Mouse (Mus musculus): ENCODE results near the gene Dgcr2. TPM values are rescaled to one million over a fixed set of nuclear protein-coding genes. Genes with fewer than 3 reads are reported as not detected.

Dgcr2 gene
- polyA plus RNA-seq, 1 experiment from 2014 or later, result 75.2 TPM

DNA sequence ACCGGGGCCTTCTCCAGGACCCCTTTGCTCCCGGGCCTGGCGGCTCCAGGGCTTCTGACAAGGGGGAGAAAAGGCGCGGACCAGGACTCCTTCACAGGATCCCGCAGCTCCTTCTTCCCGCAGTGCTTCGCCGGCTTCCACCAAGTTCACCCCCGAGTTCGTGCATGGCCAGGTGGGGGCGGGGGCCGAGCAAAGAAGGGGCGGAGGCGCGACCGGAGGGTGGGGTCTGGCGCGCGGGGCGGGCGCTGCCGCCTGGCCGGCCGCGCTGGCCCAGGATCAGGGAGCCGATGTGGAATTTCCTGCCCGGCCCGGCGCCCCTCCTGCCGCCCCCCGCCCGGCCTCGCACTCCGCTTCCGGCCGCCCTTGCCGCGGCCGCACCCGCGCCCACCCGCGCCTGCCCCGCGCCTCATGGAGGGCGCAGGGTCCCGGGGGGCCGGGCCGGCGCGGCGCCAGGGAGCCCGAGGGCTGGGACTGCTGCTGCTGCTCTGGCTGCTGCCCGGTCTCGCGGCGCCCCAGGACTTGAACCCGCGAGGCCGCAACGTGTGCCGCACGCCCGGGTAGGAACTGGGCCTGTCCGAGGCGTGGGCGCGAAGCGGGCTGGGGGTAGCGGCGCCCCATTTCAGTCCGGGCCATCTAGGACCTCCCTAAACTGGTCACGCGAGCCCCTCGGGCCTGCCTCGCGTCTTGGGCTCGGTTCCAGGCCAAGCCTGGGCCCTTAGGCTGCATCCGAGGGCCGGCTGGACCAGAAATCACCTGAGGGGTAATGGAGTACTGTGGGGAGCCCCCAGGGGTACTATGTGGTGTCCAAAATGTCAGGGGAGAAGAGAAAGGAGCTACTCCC, 101.2 kb downstream of the Dgcr2 start, which contains the start of gene Scarf2:
Gene Scarf2, plus strand, starts transcription at position 312 of the 841 bp plus-strand sequence.
- ChIA-PET POLR2A (interaction anchor here (1.0 to 1.1 kb wide), 3 partner anchors 18 to 71 kb away, joined by 3 read pairs; no protein-coding TSS in a partner anchor), CTCF (interaction anchor here (0.9 to 2.4 kb wide), 6 partner anchors 11 to 52 kb away, joined by 3 to 10 read pairs (median 4); no protein-coding TSS in a partner anchor)
- no peaks in the 10 kb centered on the region for H3K27me3 ChIP-seq
- DNase-seq (ENCODE audit: low read depth, low spot score), result no peak
- TF ChIP-seq CTCF (IDR thresholded peaks at IDR 0.05), result no peak
- ATAC-seq, result no peak
- in situ Hi-C loops (cut with MboI; ENCODE audit: low pct_unique_long_range_greater_than_20kb), result no loop called here

DNA sequence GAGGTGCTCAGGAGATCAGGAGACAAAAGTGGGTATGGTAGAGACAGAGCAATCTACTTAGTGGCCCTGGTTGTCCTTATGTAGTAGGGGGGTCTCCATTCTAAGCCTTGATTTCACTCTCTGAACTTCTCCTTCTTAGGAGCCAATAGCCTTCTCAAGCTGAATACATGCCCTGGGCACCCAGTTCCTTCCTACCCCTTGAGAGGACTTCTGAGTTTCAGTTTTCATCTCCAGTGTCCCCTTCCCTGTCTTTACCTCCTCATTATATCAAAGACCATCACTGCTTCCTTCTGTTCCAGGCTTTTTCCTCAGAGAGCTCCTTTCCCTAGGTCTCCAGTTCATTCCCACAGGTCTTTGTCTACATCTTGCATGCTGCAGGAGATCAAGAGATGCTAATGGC, 101.8 kb downstream of the Dgcr2 start:
- ATAC-seq (no peak), DNase-seq (ENCODE audit: low read depth, low spot score) (no peak)
- H3K27me3 ChIP-seq, result no peaks in the 10 kb centered on the region
- CTCF ChIA-PET, result interaction anchor here (0.8 to 2.4 kb wide), 9 partner anchors 9 to 53 kb away, joined by 3 to 10 read pairs (median 4); partner anchors contain the start of gene Klhl22
- in situ Hi-C loops (cut with MboI; ENCODE audit: low pct_unique_long_range_greater_than_20kb), result no loop called here
- POLR2A ChIA-PET, result interaction anchor here (1.0 to 1.1 kb wide), 2 partner anchors 18 to 27 kb away, joined by 3 read pairs; no protein-coding TSS in a partner anchor
- TF ChIP-seq CTCF (IDR thresholded peaks at IDR 0.05), result no peak

DNA sequence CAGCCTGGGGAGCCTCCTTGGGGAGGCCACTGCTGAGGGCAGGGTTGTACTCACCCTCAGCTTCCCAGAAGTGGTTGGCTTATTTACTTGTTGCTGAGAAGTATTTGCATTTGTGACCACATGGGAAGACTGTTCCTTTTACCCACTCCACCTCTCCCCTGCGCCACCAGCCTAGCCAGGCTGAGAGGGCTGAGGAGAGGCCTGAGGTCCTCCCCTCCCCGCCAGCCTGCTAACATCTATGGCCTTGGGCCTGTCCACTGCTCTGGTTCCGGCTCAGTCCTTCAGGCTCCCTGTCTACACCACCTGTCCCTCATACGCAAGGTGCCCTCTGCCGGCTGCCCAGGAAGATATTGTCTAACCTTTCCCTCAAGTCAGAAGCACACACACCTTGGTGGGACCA, 102.7 kb downstream of the Dgcr2 start:
- POLR2A ChIA-PET, result interaction anchor here (1.1 kb wide), 1 partner anchor 19 kb away, joined by 3 read pairs; no protein-coding TSS in a partner anchor
- ATAC-seq (no peak), DNase-seq (ENCODE audit: low read depth, low spot score) (no peak)
- no peak for TF ChIP-seq CTCF (IDR thresholded peaks at IDR 0.05)
- CTCF ChIA-PET, result interaction anchor here (1.1 to 2.4 kb wide), 9 partner anchors 10 to 35 kb away, joined by 3 to 10 read pairs (median 5); partner anchors contain the start of gene Klhl22
- in situ Hi-C loops (cut with MboI; ENCODE audit: low pct_unique_long_range_greater_than_20kb), result no loop called here
- H3K27me3 ChIP-seq, result no peaks in the 10 kb centered on the region

DNA sequence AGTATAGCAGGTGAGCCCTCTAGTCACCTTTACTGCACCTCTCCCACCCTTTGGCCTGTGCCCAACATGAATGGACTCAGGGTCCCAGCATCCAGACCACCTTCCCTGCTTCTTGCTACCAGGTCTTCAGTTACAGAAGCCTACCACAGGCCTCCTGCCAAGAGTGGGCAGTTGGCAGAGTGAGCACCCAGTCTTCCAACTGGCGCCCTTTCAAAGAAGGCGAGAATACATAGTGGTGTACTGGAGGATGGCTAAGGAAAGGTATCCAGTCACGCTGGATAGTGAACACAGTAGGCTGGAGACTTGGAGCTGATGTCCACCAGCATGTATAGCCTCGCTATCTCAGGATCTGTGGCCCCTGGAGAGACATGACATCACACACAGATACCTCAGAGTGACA, 104.3 kb downstream of the Dgcr2 start:
- ATAC-seq (no peak), DNase-seq (ENCODE audit: low read depth, low spot score) (no peak)
- TF ChIP-seq CTCF (IDR thresholded peaks at IDR 0.05), result no peak
- ChIA-PET CTCF (interaction anchor here (1.1 kb wide), 1 partner anchor 67 kb away, joined by 3 read pairs; no protein-coding TSS in a partner anchor), POLR2A (no interaction called here)
- no peaks in the 10 kb centered on the region for H3K27me3 ChIP-seq
- in situ Hi-C loops (cut with MboI; ENCODE audit: low pct_unique_long_range_greater_than_20kb), result no loop called here

DNA sequence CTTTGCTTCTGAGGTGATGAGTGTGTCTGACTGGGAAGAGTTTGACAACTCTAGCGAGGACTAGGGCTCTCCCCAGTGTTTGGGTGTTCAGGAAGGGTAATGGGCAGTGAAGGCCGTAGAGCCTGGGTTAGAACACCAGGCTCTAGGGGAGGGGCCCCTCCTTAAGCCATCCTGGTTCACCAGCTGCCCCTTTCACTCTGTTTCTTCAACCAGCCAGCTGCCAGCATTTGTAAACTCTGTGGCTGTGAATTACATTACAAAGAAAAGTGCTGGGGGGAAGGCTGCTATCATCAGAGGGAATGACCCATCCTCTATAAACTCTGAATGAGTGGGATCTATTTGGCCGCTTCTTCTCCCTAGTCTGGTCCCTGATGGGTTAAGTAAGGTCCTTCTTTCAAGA, 105.6 kb downstream of the Dgcr2 start:
- DNase-seq (ENCODE audit: low read depth, low spot score) (no peak), ATAC-seq (no peak)
- TF ChIP-seq CTCF (IDR thresholded peaks at IDR 0.05), result no peak
- ChIA-PET CTCF (interaction anchor here (1.3 kb wide), 1 partner anchor 10 kb away, joined by 3 read pairs; no protein-coding TSS in a partner anchor), POLR2A (no interaction called here)
- no peaks in the 10 kb centered on the region for H3K27me3 ChIP-seq
- in situ Hi-C loops (cut with MboI; ENCODE audit: low pct_unique_long_range_greater_than_20kb), result no loop called here

Other genes with a start within 250 kb of the Dgcr2 start
- gene Med15, start 165.7 kb downstream of the Dgcr2 start, polyA plus RNA-seq (2021), result 69.1 TPM
- 128 TPM for gene Klhl22, start 138.9 kb downstream of the Dgcr2 start, polyA plus RNA-seq (2021)
- 60.3 TPM for gene Scarf2, start 101.3 kb downstream of the Dgcr2 start, polyA plus RNA-seq (2021)
- gene B830017H08Rik, start 65.4 kb downstream of the Dgcr2 start, polyA plus RNA-seq (2021), result 0.21 TPM
- gene Car15, start 60.2 kb downstream of the Dgcr2 start, polyA plus RNA-seq (2021), result 1.4 TPM
- gene Gm20518, start 6.9 kb downstream of the Dgcr2 start, polyA plus RNA-seq (2021), result 0.17 TPM
- gene Tssk1, start 4.3 kb downstream of the Dgcr2 start, polyA plus RNA-seq (2021), result 0.13 TPM
- gene Tssk2, start 75 bp upstream of the Dgcr2 start, polyA plus RNA-seq (2021), result 0.08 TPM
- gene Ess2, start 12.8 kb upstream of the Dgcr2 start, polyA plus RNA-seq (2021), result 25.7 TPM
- gene Gsc2, start 16.5 kb upstream of the Dgcr2 start, polyA plus RNA-seq (2021), result not detected
- gene Slc25a1, start 29.7 kb upstream of the Dgcr2 start, polyA plus RNA-seq (2021), result 114 TPM
- 0.31 TPM for gene Vpreb2, start 81.9 kb upstream of the Dgcr2 start, polyA plus RNA-seq (2021)
- gene Dgcr6, start 154.3 kb upstream of the Dgcr2 start, polyA plus RNA-seq (2021), result 59.5 TPM
- gene Prodh, start 191.6 kb upstream of the Dgcr2 start, polyA plus RNA-seq (2021), result 1.3 TPM
- gene Rtn4r, start 229.1 kb upstream of the Dgcr2 start, polyA plus RNA-seq (2021), result 0.90 TPM

Measured in Patski (cell line).